Comparison of ENCODE assay signal across 9 mouse cellular contexts in the genomic region with DNA sequence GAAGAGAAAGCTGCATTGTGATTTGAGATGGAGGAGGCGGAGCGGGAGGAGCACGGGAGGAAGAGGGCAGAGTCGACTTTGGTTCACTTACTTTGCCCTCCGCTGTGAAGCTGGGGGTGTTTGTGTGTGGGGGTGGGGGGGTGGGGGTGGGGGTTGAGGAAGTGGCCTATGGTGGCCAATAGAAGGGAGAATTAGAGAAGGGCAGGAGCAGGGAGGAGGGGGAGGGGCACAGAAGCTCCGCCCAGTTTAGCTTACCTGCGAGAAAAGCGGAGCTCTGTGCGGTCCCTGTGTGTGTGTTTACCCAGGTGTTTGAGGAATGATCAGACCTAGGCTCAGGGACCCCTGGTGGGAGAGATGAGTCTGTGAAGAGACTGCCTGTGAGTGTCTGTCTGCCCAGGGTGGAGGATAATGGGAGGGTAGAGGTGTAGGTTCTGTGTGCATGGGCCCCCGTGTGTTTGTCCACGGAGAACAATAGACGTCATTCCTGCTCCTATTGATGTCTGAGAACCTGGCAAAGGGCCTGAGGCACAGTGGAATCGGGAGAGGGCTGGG. TPM values are rescaled to one million over a fixed set of nuclear protein-coding genes. Genes with fewer than 3 reads are reported as not detected.
DNase-seq lines count a peak whose midpoint lies in the region; ATAC-seq lines count a peak whose summit lies in the region.
"Had no signal": no experiment of that assay in that cellular context is flagged by ENCODE, and none has a peak within 500 bp of the region (broad histone marks: within the 10 kb centered on the region; RNA-seq: fewer than 3 reads in every experiment).

No protein-coding gene starts in this region.

- peak; percentile 38; the same call in 1 of the 2 replicates for ATAC-seq in midbrain, embryonic 11.5 days (ENCODE audit: low FRiP score)
- ATAC-seq in midbrain, embryonic 13.5 days: no peak
- ATAC-seq in liver, embryonic 15.5 days (ENCODE audit: insufficient read depth): peak; percentile 32

- no peaks in the 10 kb centered on the region for H3K9me3 ChIP-seq in midbrain, embryonic 11.5 days (ENCODE audit: control insufficient read depth, low read length)
- no peaks in the 10 kb centered on the region for H3K9me3 ChIP-seq in midbrain, embryonic 13.5 days
- no peaks in the 10 kb centered on the region for H3K9me3 ChIP-seq in liver, embryonic 15.5 days (replicated peaks)

- no peak overlapping the region for H3K4me2 ChIP-seq in midbrain, embryonic 11.5 days
- no peak overlapping the region for H3K4me2 ChIP-seq in midbrain, embryonic 13.5 days (replicated peaks)
- peak overlapping the region; percentile 34 for H3K4me2 ChIP-seq in liver, embryonic 15.5 days

- no peaks in the 10 kb centered on the region for H3K36me3 ChIP-seq in midbrain, embryonic 11.5 days (ENCODE audit: control insufficient read depth, insufficient read depth, low read length)
- H3K36me3 ChIP-seq in midbrain, embryonic 13.5 days: no peaks in the 10 kb centered on the region
- peaks cover 27% of the 10 kb centered on the region for H3K36me3 ChIP-seq in liver, embryonic 15.5 days (replicated peaks)

- H3K27me3 ChIP-seq in midbrain, embryonic 11.5 days (ENCODE audit: control insufficient read depth, insufficient read depth, low read length): no peaks in the 10 kb centered on the region
- H3K27me3 ChIP-seq in midbrain, embryonic 13.5 days: no peaks in the 10 kb centered on the region
- no peaks in the 10 kb centered on the region for H3K27me3 ChIP-seq in liver, embryonic 15.5 days

- no peaks in the 10 kb centered on the region for H3K4me1 ChIP-seq in midbrain, embryonic 11.5 days (ENCODE audit: control insufficient read depth, insufficient read depth, low read length)
- H3K4me1 ChIP-seq in midbrain, embryonic 13.5 days (replicated peaks): peaks cover 14% of the 10 kb centered on the region
- peaks cover 56% of the 10 kb centered on the region; the same call in 1 of the 2 replicates for H3K4me1 ChIP-seq in liver, embryonic 15.5 days (replicated peaks)

- no peak overlapping the region for H3K9ac ChIP-seq in midbrain, embryonic 11.5 days (ENCODE audit: low read length)
- H3K9ac ChIP-seq in midbrain, embryonic 13.5 days (replicated peaks): no peak overlapping the region
- H3K9ac ChIP-seq in liver, embryonic 15.5 days: no peak overlapping the region

- no peak for DNase-seq in midbrain, embryonic 11.5 days (ENCODE audit: low spot score, missing footprints)
- peak; percentile 57 for DNase-seq in kidney, adult 18-20 months
- DNase-seq in yolk sac, embryonic 10.5 days (ENCODE audit: low spot score): peak; percentile 84
- no peak for DNase-seq in frontal cortex, adult 2 months (ENCODE audit: extremely low spot score in 1 of 2, low spot score in 1 of 2)
- no peak for DNase-seq in embryo, embryonic 10.5 days (ENCODE audit: low spot score)
- DNase-seq in frontal cortex, postnatal 25 days (ENCODE audit: low spot score in 2 of 2): no peak
- DNase-seq: heart, postnatal 14 days had no signal

- no peak overlapping the region for H3K4me3 ChIP-seq in midbrain, embryonic 11.5 days (ENCODE audit: low read depth, low read length)
- H3K4me3 ChIP-seq in midbrain, embryonic 13.5 days (replicated peaks): no peak overlapping the region
- H3K4me3 ChIP-seq in liver, embryonic 15.5 days (replicated peaks): no peak overlapping the region

- no peak overlapping the region for H3K27ac ChIP-seq in midbrain, embryonic 11.5 days (ENCODE audit: low read depth, low read length)
- H3K27ac ChIP-seq in midbrain, embryonic 13.5 days: no peak overlapping the region
- H3K27ac ChIP-seq in liver, embryonic 15.5 days (replicated peaks): peak overlapping the region; percentile 53; the same call in 1 of the 2 replicates

- WGBS in midbrain, embryonic 11.5 days: 28% methylated on average over 13 of the region's 13 CpGs
- 22% methylated on average over 13 of the region's 13 CpGs for WGBS in midbrain, embryonic 13.5 days
- 35% methylated on average over 13 of the region's 13 CpGs for WGBS in liver, embryonic 15.5 days (ENCODE audit: insufficient replicate concordance)

RNA-seq across cellular contexts. Expression of a gene that starts 10.1 kb away (rescaled TPM):
- 1.0 and 1.1 TPM in 2 replicates for polyA plus RNA-seq in midbrain, embryonic 11.5 days (2014; fragmentation: Nextera tagmentation; extraction: Ambion mirVana)
- 1.9 and 2.0 TPM in 2 replicates for polyA plus RNA-seq in midbrain, embryonic 13.5 days (2015; fragmentation: Nextera tagmentation; extraction: Ambion mirVana)
- polyA plus RNA-seq in liver, embryonic 15.5 days (2015; fragmentation: Nextera tagmentation; extraction: Ambion mirVana): 0.29 and 0.43 TPM in 2 replicates
- 3.4 and 4.5 TPM in 2 replicates for polyA plus RNA-seq in frontal cortex, adult 2 months (2012; rRNA removed)

RNA-seq across cellular contexts. Expression of a gene that starts 10.7 kb away (rescaled TPM):
- polyA plus RNA-seq in midbrain, embryonic 11.5 days (2014; fragmentation: Nextera tagmentation; extraction: Ambion mirVana): 36.3 and 39.1 TPM in 2 replicates
- polyA plus RNA-seq in midbrain, embryonic 13.5 days (2015; fragmentation: Nextera tagmentation; extraction: Ambion mirVana): 44.0 and 49.9 TPM in 2 replicates
- polyA plus RNA-seq in liver, embryonic 15.5 days (2015; fragmentation: Nextera tagmentation; extraction: Ambion mirVana): 121 and 125 TPM in 2 replicates
- 19.1 and 19.9 TPM in 2 replicates for polyA plus RNA-seq in frontal cortex, adult 2 months (2012; rRNA removed)

RNA-seq across cellular contexts. Expression of a gene that starts 28.9 kb away (rescaled TPM):
- 48.8 and 49.7 TPM in 2 replicates for polyA plus RNA-seq in midbrain, embryonic 11.5 days (2014; fragmentation: Nextera tagmentation; extraction: Ambion mirVana)
- 89.0 and 94.9 TPM in 2 replicates for polyA plus RNA-seq in midbrain, embryonic 13.5 days (2015; fragmentation: Nextera tagmentation; extraction: Ambion mirVana)
- polyA plus RNA-seq in liver, embryonic 15.5 days (2015; fragmentation: Nextera tagmentation; extraction: Ambion mirVana): 0.96 and 1.2 TPM in 2 replicates
- polyA plus RNA-seq in frontal cortex, adult 2 months (2012; rRNA removed): 13.3 and 16.3 TPM in 2 replicates

RNA-seq across cellular contexts. Expression of a gene that starts 35.3 kb away (rescaled TPM):
- 0.12 and 0.23 TPM in 2 replicates for polyA plus RNA-seq in midbrain, embryonic 11.5 days (2014; fragmentation: Nextera tagmentation; extraction: Ambion mirVana)
- 0.31 TPM in 1 of 2 replicates, not detected in the other for polyA plus RNA-seq in midbrain, embryonic 13.5 days (2015; fragmentation: Nextera tagmentation; extraction: Ambion mirVana)
- polyA plus RNA-seq in liver, embryonic 15.5 days (2015; fragmentation: Nextera tagmentation; extraction: Ambion mirVana): 0.78 and 1.2 TPM in 2 replicates
- 1.1 and 1.8 TPM in 2 replicates for polyA plus RNA-seq in frontal cortex, adult 2 months (2012; rRNA removed)

RNA-seq across cellular contexts. Expression of a gene that starts 45.2 kb away (rescaled TPM):
- polyA plus RNA-seq in midbrain, embryonic 11.5 days (2014; fragmentation: Nextera tagmentation; extraction: Ambion mirVana): 0.08 and 0.11 TPM in 2 replicates
- 0.20 TPM in 1 of 2 replicates, not detected in the other for polyA plus RNA-seq in midbrain, embryonic 13.5 days (2015; fragmentation: Nextera tagmentation; extraction: Ambion mirVana)
- polyA plus RNA-seq in liver, embryonic 15.5 days (2015; fragmentation: Nextera tagmentation; extraction: Ambion mirVana): not detected in 2 replicates
- 0.90 and 0.97 TPM in 2 replicates for polyA plus RNA-seq in frontal cortex, adult 2 months (2012; rRNA removed)

Comparison
In these comparisons a context has a peak if more than half of its experiments do, and no peak if none do; other contexts are left out.
1. DNase-seq: peak in kidney, adult 18-20 months (single experiment) and yolk sac, embryonic 10.5 days (single experiment); none in midbrain, embryonic 11.5 days (single experiment), frontal cortex, adult 2 months (0 of 2), embryo, embryonic 10.5 days (single experiment) and frontal cortex, postnatal 25 days (0 of 2).